Mouse (Mus musculus) heart, postnatal 10 days (tissue): ENCODE measurements around the gene Eml3. TPM values are rescaled to one million over a fixed set of nuclear protein-coding genes. Genes with fewer than 3 reads are reported as not detected.
"Not testable (repeated sequence)": the region's sequence is repeated elsewhere in the genome, so short reads cannot be mapped to it uniquely, and the experiment has no call there.

Experiments
- DNase-seq, 2 experiments: peaks; one replicate each; pipeline ENCODE4 v3.0.0; 2021
- intact Hi-C: fragments of 180-260 bp; cut with DNase I; formaldehyde crosslinking; loops from one replicate; pipeline ENCODE4 v1.15.1; 2025
- total RNA-seq, 2 experiments: library from RNA; stranded (reverse); gene quantifications; 2 replicates each; pipeline ENCODE4 v1.2.3; 2021

Eml3 gene
- total RNA-seq, 2 experiments from 2014 or later: 16.7 to 18.7 TPM

DNA sequence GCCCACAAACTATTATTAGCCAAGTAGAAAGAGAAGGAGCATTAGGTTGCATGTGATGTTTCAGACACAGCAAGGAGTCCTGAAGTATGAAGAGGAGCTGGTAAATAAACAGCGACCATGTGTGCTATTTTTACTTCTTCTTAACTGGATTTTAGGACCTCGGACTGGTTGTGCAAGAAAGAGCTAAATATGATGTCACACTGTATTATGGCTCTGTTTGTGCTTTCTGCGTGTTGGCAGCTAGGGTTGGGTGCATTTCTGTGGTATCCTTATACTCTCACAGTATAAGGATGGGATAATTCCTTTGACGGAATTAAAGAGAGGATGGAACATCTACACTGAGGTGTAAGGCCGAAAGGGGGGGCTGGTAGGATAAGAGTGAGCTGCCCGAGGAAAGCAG is 15.9 kb downstream of the Eml3 start:
- DNase-seq: no peak
- intact Hi-C loops: no loop called here

DNA sequence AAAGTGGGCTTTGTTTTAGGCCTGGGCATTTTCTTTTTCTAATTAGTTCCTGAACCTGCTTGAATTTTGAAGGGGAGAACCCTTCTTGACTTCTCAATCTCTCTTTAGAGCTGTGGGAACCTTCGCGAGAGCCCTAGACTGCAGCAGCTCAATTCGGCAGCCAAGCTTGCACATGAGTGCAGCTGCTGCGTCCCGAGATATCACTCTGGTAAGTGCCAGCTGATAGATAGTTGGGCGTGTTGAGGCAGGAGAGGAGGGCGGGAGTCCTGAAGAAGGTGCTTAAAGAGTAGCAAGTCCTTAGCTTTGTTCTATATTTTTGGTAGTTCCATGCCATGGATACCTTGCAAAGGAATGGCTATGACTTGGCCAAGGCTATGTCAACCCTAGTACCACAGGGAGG is 17.6 kb downstream of the Eml3 start:
- no peak for DNase-seq
- intact Hi-C loops: no loop called here

GRCm38 (mm10) chr19:8950190-8950589 is 20.8 kb downstream of the Eml3 start:
- DNase-seq: no peak
- intact Hi-C loops: no loop called here

GRCm38 (mm10) chr19:8952241-8952640 is 22.9 kb downstream of the Eml3 start:
- intact Hi-C loops: no loop called here

DNA sequence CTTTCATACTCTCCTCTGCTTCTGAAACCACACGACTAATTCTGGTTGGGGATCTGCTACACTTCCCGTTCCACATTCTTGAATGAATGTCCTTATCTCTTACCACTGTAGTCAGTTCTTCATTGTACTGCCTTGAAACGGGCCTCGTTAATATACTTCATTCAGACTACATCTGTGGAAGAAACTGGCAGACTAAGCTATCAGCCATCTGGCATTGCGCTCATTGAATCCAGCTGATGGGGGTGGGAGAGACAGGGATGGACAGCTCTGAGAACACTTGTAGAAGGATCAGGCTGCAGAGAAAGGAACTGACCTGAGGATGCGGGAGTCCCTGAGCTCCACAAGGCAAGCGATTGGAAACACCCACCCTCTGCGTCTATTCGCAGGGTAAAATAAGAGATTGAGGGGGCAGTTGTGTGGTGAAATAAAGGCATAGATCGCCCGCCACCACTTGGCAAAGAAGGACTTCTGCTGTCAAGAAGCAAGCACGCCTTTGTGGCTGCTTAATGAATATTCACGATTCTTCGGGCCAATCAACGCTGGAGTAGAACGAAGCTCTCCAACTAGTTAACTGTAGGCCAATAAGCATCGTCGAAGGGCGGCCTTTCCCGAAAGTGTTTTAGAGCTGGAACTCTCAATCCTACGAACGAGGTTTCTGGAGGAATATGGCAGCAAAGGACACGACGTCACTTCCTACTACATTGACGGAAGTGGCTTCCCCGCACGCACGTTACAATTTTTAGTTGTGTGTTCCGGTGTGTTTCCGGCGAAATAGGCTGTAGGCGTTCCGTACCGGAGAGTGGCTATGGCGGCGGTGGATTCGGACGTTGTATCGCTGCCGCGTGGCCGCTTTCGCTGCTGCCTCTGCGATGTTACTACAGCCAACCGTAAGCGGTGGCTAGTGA is 24.0 kb downstream of the Eml3 start, which contains the start of gene Tut1:
Gene Tut1, plus strand, starts transcription at position 713 of the 905 bp plus-strand sequence.
- intact Hi-C loops: no loop called here
- peak; percentile 96 to 97 for DNase-seq

More at GRCm38 (mm10) chr19:8952241-8952640, 22.9 kb downstream of the Eml3 start:
- no peak for DNase-seq

DNA sequence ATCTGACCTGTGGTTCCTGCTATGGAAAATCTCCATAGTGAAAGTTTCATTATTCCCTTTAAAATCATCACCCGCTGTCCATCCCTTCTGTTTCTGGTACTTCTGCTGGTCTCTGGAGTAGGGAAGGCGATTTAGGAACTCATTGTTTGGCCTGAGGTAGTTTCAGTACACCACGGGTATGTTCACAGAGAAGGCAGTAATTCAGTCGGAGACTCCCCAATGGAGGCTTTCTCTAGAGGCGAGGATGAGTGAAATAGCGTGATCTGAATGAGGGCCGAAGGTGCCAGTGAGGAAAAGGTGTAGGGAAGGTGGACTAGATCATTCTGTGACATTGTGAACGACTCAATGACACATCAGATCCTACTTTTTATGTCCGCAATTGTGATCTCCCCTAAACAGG is 24.8 kb downstream of the Eml3 start:
- no peak for DNase-seq
- intact Hi-C loops: no loop called here

- DNase-seq: no peak
- intact Hi-C loops: no loop called here
Measured at GRCm38 (mm10) chr19:8962256-8962655, 32.9 kb downstream of the Eml3 start.

- DNase-seq: no peak
- intact Hi-C loops: no loop called here
Measured at GRCm38 (mm10) chr19:8965075-8965474, 35.7 kb downstream of the Eml3 start.

DNA sequence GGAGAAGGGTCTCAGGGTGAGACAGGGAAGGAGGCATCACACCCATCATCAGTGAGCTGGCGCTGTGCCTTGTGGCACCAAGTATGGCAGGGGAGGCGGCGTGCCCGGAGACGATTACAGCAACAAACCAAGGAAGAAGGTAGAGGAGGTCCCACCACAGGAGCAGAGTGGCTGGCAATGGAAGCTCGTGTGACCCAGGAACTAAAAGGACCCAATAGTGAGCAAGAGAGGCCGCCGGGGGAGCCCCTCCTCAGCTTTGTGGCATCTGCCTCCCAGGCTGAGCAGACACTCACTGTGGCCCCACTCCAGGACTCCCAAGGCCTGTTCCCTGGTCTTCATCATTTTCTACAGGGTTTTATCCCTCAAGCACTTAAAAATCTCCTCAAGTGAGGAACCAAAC is 36.4 kb downstream of the Eml3 start:
- intact Hi-C loops: no loop called here
- peak; percentile 23 to 48 for DNase-seq

GRCm38 (mm10) chr19:8966198-8966589 is 36.8 kb downstream of the Eml3 start:
- no peak for DNase-seq
- intact Hi-C loops: no loop called here

GRCm38 (mm10) chr19:8966590-8967372 is 37.4 kb downstream of the Eml3 start, which contains the start of gene Eef1g:
TSS of gene Eef1g (plus strand) at chr19:8967041.
- DNase-seq: peak; percentile 99
- intact Hi-C loops: no loop called here

DNA sequence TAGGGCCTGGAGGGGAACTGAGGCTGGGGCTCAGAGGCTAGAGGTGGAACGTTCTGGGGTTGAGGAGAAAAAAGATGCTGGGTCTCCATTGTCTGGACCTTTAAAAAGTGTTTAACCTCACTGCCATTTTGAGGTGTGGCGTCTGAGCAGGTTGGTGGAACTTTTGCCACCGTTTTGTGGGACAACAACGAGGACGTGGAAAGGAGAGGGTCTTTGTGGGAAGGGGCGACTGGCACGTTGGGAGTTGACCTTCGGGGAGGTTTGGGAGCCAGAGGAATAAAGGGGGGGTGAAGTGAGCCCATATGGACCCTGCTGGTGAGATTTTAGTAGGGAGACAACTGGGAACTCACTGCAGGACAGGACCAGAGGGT is 38.0 kb downstream of the Eml3 start:
- intact Hi-C loops: no loop called here
- DNase-seq: no peak

DNA sequence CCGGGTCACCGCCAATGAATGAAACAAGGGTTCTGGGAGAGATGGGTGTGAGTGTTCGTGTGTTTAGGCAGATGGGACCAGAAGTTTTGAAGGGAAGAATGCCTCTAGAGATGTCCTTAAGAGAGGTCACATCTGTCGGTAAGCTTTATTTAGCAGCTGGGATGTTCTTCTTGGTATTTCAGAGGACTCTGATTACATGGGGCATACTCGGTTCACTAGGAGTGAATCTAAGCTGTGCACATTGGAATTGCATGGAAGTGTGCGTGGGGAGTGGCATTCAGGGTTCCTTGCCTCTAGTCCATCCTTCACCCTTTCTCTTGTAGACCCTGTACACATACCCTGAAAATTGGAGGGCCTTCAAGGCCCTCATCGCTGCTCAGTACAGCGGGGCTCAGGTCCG is 38.5 kb downstream of the Eml3 start:
- DNase-seq: no peak
- intact Hi-C loops: no loop called here

- DNase-seq, intact Hi-C loops: not testable (repeated sequence)
Measured at GRCm38 (mm10) chr19:8972491-8972890, 43.1 kb downstream of the Eml3 start.

DNA sequence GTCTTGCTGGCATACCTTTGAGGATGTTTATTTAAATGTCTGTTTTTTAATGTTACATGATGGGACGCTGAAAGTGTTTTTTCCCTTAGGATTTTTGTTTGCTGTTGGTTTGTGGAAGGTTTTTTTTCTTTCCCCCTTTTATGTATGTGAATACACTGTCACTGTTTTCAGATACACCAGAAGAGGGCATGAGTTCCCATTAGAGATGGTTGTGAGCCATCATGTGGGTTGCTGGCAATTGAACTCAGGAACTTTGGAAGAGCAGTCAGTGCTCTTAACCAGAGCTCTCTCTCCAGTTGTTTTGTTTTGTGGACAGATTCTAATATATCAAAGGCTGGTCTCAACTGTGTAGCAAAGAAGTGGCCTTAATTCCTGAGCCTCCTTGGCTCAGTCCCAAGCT is 45.3 kb downstream of the Eml3 start:
- intact Hi-C loops: loop anchor here (2.0 to 5.0 kb wide), 2 partner anchors 132 to 136 kb away; no protein-coding TSS in a partner anchor
- DNase-seq: no peak

GRCm38 (mm10) chr19:8975491-8975890 is 46.1 kb downstream of the Eml3 start:
- no peak for DNase-seq
- intact Hi-C loops: loop anchor here (2.0 to 5.0 kb wide), 2 partner anchors 133 to 135 kb away; no protein-coding TSS in a partner anchor

GRCm38 (mm10) chr19:8976535-8976934 is 47.2 kb downstream of the Eml3 start:
- peak; percentile 73 to 76 for DNase-seq

GRCm38 (mm10) chr19:8980771-8981170 is 51.4 kb downstream of the Eml3 start:
- no peak for DNase-seq

More at GRCm38 (mm10) chr19:8976535-8976934, 47.2 kb downstream of the Eml3 start:
- intact Hi-C loops: loop anchor here (1.0 to 5.0 kb wide), 3 partner anchors 16 to 134 kb away; no protein-coding TSS in a partner anchor

GRCm38 (mm10) chr19:8981450-8982168 is 52.3 kb downstream of the Eml3 start:
- intact Hi-C loops: no loop called here
- peak; percentile 53 to 59 for DNase-seq

More at GRCm38 (mm10) chr19:8980771-8981170, 51.4 kb downstream of the Eml3 start:
- intact Hi-C loops: no loop called here

GRCm38 (mm10) chr19:8982303-8983149 is 53.2 kb downstream of the Eml3 start:
- no peak for DNase-seq
- intact Hi-C loops: no loop called here
